Mouse (Mus musculus): Measurements from ENCODE around the gene Hsd17b6. TPM values are rescaled to one million over a fixed set of nuclear protein-coding genes. Genes with fewer than 3 reads are reported as not detected.

The Hsd17b6 gene
- polyA plus RNA-seq, 1 experiment: not detected

- no peaks in the 10 kb centered on the region for H3K4me1 ChIP-seq (ENCODE audit: control insufficient read depth, insufficient read depth, low read length)
- no peak overlapping the region for H3K4me3 ChIP-seq (ENCODE audit: insufficient read depth, low read depth, low read length)
- TF ChIP-seq POLR2A (IDR thresholded peaks at IDR 0.05; ENCODE audit: insufficient read depth, low read depth, low read length): no peak
- TF ChIP-seq CTCF (IDR thresholded peaks at IDR 0.05; ENCODE audit: insufficient read depth, low read depth, low read length): no peak
- H3K27ac ChIP-seq (ENCODE audit: insufficient read depth, low read depth, low read length): no peak overlapping the region
- 97% methylated on average over 5 of the region's 5 CpGs for WGBS
Observed at GRCm38 (mm10) chr10:128022196-128022595, 14.8 kb upstream of the Hsd17b6 start.

- TF ChIP-seq CTCF (IDR thresholded peaks at IDR 0.05; ENCODE audit: insufficient read depth, low read depth, low read length): no peak
- TF ChIP-seq POLR2A (IDR thresholded peaks at IDR 0.05; ENCODE audit: insufficient read depth, low read depth, low read length): no peak
- 3% methylated on average over 31 of the region's 31 CpGs for WGBS
- Histone ChIP-seq H3K27ac (ENCODE audit: insufficient read depth, low read depth, low read length) (no peak within 1 kb of the TSS), H3K4me3 (ENCODE audit: insufficient read depth, low read depth, low read length) (peak within 1 kb of the TSS; percentile 62), H3K4me1 (ENCODE audit: control insufficient read depth, insufficient read depth, low read length) (no peaks in the 10 kb centered on the region)
Observed at GRCm38 (mm10) chr10:128015068-128015934, 7.9 kb upstream of the Hsd17b6 start, which contains the start of gene Prim1. TSS of gene Prim1 (plus strand) at chr10:128015168.

GRCm38 (mm10) chr10:128009735-128010134 lies 2.3 kb upstream of the Hsd17b6 start:
- 76% methylated on average over 5 of the region's 5 CpGs for WGBS
- no peak for TF ChIP-seq CTCF (IDR thresholded peaks at IDR 0.05; ENCODE audit: insufficient read depth, low read depth, low read length)
- TF ChIP-seq POLR2A (IDR thresholded peaks at IDR 0.05; ENCODE audit: insufficient read depth, low read depth, low read length): no peak

GRCm38 (mm10) chr10:128008207-128008889 lies 937 bp upstream of the Hsd17b6 start:
- TF ChIP-seq CTCF (IDR thresholded peaks at IDR 0.05; ENCODE audit: insufficient read depth, low read depth, low read length) (no peak), POLR2A (IDR thresholded peaks at IDR 0.05; ENCODE audit: insufficient read depth, low read depth, low read length) (no peak)
- H3K4me1 ChIP-seq (ENCODE audit: control insufficient read depth, insufficient read depth, low read length): no peaks in the 10 kb centered on the region
- H3K4me3 ChIP-seq (ENCODE audit: insufficient read depth, low read depth, low read length): no peak overlapping the region
- WGBS: 6% methylated on average over 4 of the region's 4 CpGs
- H3K27ac ChIP-seq (ENCODE audit: insufficient read depth, low read depth, low read length): no peak overlapping the region

More at GRCm38 (mm10) chr10:128009735-128010134, 2.3 kb upstream of the Hsd17b6 start:
- no peak overlapping the region for H3K27ac ChIP-seq (ENCODE audit: insufficient read depth, low read depth, low read length)
- H3K4me1 ChIP-seq (ENCODE audit: control insufficient read depth, insufficient read depth, low read length): no peaks in the 10 kb centered on the region
- H3K4me3 ChIP-seq (ENCODE audit: insufficient read depth, low read depth, low read length): no peak overlapping the region

GRCm38 (mm10) chr10:128005479-128005878 lies 1.9 kb downstream of the Hsd17b6 start:
- TF ChIP-seq CTCF (IDR thresholded peaks at IDR 0.05; ENCODE audit: insufficient read depth, low read depth, low read length): no peak
- no peak for TF ChIP-seq POLR2A (IDR thresholded peaks at IDR 0.05; ENCODE audit: insufficient read depth, low read depth, low read length)
- H3K27ac ChIP-seq (ENCODE audit: insufficient read depth, low read depth, low read length): no peak overlapping the region
- no peak overlapping the region for H3K4me3 ChIP-seq (ENCODE audit: insufficient read depth, low read depth, low read length)
- H3K4me1 ChIP-seq (ENCODE audit: control insufficient read depth, insufficient read depth, low read length): no peaks in the 10 kb centered on the region
- WGBS: 88% methylated on average over 8 of the region's 8 CpGs

- WGBS: 86% methylated on average over 10 of the region's 10 CpGs
- no peak overlapping the region for H3K27ac ChIP-seq (ENCODE audit: insufficient read depth, low read depth, low read length)
- TF ChIP-seq CTCF (IDR thresholded peaks at IDR 0.05; ENCODE audit: insufficient read depth, low read depth, low read length) (no peak), POLR2A (IDR thresholded peaks at IDR 0.05; ENCODE audit: insufficient read depth, low read depth, low read length) (no peak)
Observed at GRCm38 (mm10) chr10:128004918-128005317, 2.5 kb downstream of the Hsd17b6 start.

GRCm38 (mm10) chr10:128003281-128003801 lies 4.1 kb downstream of the Hsd17b6 start:
- Histone ChIP-seq H3K27ac (ENCODE audit: insufficient read depth, low read depth, low read length) (no peak overlapping the region), H3K4me3 (ENCODE audit: insufficient read depth, low read depth, low read length) (no peak overlapping the region), H3K4me1 (ENCODE audit: control insufficient read depth, insufficient read depth, low read length) (no peaks in the 10 kb centered on the region)
- 84% methylated on average over 3 of the region's 3 CpGs for WGBS
- TF ChIP-seq CTCF (IDR thresholded peaks at IDR 0.05; ENCODE audit: insufficient read depth, low read depth, low read length) (no peak), POLR2A (IDR thresholded peaks at IDR 0.05; ENCODE audit: insufficient read depth, low read depth, low read length) (no peak)

More at GRCm38 (mm10) chr10:128004918-128005317, 2.5 kb downstream of the Hsd17b6 start:
- H3K4me3 ChIP-seq (ENCODE audit: insufficient read depth, low read depth, low read length): no peak overlapping the region
- H3K4me1 ChIP-seq (ENCODE audit: control insufficient read depth, insufficient read depth, low read length): no peaks in the 10 kb centered on the region

- Histone ChIP-seq H3K27ac (ENCODE audit: insufficient read depth, low read depth, low read length) (no peak overlapping the region), H3K4me3 (ENCODE audit: insufficient read depth, low read depth, low read length) (no peak overlapping the region), H3K4me1 (ENCODE audit: control insufficient read depth, insufficient read depth, low read length) (no peaks in the 10 kb centered on the region)
- WGBS: 100% methylated on average over 1 of the region's 1 CpGs
- TF ChIP-seq CTCF (IDR thresholded peaks at IDR 0.05; ENCODE audit: insufficient read depth, low read depth, low read length) (no peak), POLR2A (IDR thresholded peaks at IDR 0.05; ENCODE audit: insufficient read depth, low read depth, low read length) (no peak)
Observed at GRCm38 (mm10) chr10:127998260-127998659, 9.2 kb downstream of the Hsd17b6 start.

GRCm38 (mm10) chr10:127996690-127997089 lies 10.7 kb downstream of the Hsd17b6 start:
- no peaks in the 10 kb centered on the region for H3K4me1 ChIP-seq (ENCODE audit: control insufficient read depth, insufficient read depth, low read length)
- no peak for TF ChIP-seq CTCF (IDR thresholded peaks at IDR 0.05; ENCODE audit: insufficient read depth, low read depth, low read length)
- TF ChIP-seq POLR2A (IDR thresholded peaks at IDR 0.05; ENCODE audit: insufficient read depth, low read depth, low read length): no peak
- WGBS: 94% methylated on average over 3 of the region's 3 CpGs
- no peak overlapping the region for H3K4me3 ChIP-seq (ENCODE audit: insufficient read depth, low read depth, low read length)
- H3K27ac ChIP-seq (ENCODE audit: insufficient read depth, low read depth, low read length): no peak overlapping the region

Data from olfactory bulb, adult 2 months (tissue).